Mouse (Mus musculus): ENCODE measurements around the gene Rab44.

Rab44 gene

DNA sequence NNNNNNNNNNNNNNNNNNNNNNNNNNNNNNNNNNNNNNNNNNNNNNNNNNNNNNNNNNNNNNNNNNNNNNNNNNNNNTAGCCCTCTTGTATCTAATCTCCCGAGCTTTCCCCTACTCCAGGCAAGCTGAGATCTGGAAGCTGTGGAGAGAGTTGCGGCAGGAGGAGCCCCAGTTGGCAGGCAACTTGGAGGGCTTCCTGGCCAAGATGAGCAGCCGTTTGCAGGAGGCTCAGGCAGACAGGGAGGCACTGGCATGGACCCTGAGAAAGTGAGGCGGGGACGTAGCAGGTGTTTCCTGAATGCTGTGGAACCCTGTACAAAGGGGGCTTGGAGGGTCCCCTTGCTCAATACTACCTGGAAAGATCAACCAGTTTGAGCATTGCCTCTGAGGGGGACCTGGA lies 21.1 kb downstream of the Rab44 start:
- DNase-seq (ENCODE audit: low spot score) = no peak

DNA sequence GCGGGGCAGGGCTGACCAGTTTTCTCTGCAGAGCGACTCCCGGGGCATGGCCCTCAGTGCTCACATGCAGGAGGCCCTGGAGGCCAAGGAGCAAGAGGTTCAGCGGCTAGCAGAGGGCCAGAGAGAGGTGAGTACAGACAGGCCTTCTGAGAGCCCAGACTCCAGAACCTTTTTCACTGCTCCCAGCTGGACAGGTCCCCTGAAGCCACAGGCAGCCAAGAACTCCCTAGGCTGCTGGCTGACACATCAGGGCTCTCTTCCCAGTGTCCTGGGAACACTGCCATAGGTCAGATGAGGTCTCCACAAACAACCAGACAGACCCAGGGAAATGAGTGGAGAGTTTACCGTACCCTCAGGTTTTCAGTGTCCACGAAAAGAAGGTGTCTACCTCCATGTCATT lies 22.3 kb downstream of the Rab44 start:
- DNase-seq (ENCODE audit: low spot score) = peak; percentile 70

DNA sequence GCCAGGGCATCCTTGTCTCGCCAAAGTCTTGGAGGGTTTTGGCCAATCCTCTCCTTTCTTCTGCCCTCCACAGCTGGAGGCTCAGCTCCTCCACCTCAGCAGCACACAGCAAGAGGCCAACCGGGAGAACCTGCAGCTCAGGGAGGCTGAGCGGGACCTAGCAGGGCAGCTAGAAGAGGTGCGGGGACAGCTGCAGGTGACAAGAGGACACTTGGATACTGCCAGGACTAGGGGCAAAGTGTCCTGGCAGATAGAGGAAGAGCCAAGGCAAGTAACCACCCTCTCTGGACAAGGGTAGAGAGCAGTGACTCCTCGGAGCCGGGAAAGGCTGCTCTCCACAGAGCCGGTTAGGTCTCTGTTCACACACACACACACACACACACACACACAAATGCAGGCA lies 24.0 kb downstream of the Rab44 start:
- no peak for DNase-seq (ENCODE audit: low spot score)

DNA sequence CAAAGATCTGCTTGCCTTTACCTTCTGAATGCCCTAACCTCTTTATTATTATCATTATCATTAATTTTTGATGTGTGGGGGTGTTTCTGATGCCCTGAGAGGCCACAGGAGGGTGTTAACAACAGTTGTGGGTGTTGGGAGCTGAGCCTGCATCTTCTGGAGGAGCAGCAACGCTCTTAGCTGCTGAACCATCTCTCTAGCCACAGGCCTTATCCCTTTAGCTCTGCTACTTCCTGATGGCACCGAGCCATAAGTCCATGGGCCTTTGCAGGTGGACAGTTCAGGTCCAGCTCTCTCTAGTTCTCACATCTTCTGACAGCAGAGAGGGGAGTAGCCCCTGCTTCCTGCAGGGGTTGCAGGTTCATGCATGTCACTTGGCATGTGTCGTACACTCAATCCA lies 27.6 kb downstream of the Rab44 start:
- no peak for DNase-seq (ENCODE audit: low spot score)

DNA sequence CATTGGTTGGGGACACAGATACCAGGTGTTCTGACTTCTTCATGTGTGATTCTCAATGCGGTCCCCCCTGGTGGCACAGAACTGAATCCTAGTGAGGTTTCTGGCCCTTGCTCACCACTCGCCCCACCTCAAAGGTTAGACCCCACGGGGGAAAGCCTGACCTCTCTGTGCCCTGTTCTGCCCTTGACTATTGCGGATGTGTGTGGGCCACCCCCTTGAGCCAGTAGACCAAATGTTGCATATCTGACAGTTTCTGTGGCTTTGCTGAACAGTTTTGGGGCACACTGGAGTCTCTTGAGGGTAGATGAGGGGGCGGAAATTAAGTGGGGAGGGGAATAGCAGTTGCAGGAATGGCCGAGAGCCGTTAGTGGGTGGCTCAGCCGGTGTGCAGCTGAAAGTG lies 29.3 kb downstream of the Rab44 start:
- no peak for DNase-seq (ENCODE audit: low spot score)

DNA sequence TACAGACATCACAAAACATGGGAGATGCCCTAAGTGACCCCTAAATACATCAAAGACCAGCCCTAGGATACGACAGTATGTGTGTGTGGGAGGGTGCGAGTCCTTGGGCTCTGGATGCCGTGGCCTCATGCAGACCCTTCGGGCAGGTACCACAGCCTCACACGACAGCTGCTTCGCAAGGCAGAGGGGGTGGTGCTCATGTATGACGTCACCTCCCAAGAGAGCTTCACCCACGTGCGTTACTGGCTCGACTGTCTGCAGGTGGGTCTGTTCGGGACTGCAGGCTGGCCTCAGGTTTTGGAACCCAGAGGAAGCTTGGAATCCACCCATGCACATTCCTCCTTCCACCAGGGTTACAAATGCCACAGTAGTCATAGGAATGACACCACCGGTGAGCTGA lies 31.2 kb downstream of the Rab44 start:
- no peak for DNase-seq (ENCODE audit: low spot score)

DNA sequence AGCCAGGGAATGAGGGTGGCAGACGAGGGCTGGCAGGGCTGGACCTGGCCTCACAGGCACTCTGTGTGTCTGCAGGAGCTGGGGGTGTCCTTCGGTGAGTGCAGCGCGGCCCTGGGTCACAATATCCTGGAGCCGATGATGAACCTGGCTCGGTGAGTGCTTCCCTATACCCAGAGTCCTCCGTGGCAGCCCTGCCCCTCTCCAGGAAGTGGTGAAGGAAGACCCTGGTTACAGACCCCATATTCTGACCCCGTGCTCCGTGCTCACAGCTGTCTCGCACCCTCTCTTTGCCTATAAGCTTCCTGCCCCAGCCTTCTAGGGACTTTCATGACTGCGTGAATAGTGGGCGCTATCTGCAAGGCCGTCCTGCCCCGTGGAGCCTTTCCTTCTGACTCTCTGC lies 33.3 kb downstream of the Rab44 start:
- DNase-seq (ENCODE audit: low spot score) = no peak

DNA sequence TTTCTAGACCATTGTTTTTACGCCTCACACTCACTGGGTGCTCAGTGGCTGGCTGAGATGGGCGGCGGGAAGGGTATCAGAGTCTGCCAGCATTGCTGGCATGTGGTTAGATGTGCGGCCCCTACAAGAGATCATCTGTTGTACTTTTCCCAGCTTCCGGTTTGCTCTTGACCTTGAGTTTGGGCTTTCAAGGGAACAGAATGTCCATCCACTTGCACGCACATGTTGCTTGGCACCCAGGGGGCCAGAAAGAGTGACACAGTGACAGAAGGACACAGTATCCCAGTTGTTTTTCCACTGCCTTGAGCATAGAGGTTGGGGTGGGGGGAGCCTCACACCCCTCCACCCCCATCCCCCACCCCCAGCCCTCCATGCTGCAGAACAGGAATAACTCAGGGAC lies 33.8 kb downstream of the Rab44 start:
- DNase-seq (ENCODE audit: low spot score) = no peak

DNA sequence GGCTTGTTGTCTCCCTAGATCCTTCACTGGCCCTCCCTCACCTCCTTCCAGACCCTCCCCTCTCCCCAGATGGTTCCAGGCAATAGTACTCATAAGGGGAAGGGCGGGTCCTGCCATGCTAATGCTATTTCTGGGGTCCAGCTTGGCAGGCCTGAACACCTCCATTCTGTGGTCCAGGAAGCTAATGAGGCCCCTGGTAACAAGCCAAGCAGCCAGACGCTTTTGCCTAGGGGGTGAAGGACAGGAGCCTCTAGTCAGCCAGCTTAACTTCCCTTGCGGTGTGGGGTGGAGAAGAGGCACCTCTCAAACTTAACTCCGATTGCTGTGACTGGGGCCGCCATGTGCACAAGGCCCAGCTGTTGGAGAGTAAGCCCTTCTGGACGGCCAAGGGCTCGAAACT lies 35.8 kb downstream of the Rab44 start:
- no peak for DNase-seq (ENCODE audit: low spot score)

DNA sequence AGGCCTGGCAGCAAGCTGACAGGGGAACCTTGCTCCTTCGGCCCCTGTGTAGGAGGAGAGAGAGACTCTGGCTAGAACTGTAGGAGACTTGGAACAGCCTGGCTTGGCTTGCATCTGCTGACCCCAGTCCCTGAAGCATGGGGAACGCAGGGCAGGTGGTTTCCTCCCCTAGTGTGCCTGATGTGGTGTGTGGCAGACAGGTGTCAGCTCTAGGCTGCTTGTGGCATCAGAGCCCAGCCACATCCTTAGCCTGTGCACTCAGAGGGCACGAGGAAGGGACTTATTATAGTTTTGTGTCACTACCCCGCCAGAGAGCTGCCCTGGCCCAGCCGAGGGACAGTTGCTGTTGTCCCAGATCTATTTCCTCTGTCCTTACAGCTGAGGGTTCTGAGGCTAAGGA lies 38.6 kb downstream of the Rab44 start:
- DNase-seq (ENCODE audit: low spot score) = no peak

DNA sequence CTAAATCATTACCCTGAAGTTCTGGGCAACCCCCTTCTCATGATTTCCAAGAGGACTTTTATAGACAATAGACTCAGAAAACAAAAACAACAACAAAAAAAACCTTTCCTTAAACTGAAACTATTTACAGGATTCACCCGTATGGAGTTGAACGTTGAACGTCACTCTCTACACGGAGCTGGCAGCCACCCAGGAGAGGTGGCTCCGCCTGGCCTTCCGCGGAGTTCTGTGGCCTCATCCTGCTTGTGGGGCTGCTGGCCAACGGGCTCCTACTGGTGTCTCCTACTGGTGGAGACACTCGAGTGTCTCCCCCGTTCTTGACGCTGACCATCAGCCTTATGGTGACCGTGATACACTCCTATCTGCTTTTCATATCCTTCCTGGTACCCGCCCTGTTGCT lies 40.3 kb downstream of the Rab44 start:
- no peak for DNase-seq (ENCODE audit: low spot score)

DNA sequence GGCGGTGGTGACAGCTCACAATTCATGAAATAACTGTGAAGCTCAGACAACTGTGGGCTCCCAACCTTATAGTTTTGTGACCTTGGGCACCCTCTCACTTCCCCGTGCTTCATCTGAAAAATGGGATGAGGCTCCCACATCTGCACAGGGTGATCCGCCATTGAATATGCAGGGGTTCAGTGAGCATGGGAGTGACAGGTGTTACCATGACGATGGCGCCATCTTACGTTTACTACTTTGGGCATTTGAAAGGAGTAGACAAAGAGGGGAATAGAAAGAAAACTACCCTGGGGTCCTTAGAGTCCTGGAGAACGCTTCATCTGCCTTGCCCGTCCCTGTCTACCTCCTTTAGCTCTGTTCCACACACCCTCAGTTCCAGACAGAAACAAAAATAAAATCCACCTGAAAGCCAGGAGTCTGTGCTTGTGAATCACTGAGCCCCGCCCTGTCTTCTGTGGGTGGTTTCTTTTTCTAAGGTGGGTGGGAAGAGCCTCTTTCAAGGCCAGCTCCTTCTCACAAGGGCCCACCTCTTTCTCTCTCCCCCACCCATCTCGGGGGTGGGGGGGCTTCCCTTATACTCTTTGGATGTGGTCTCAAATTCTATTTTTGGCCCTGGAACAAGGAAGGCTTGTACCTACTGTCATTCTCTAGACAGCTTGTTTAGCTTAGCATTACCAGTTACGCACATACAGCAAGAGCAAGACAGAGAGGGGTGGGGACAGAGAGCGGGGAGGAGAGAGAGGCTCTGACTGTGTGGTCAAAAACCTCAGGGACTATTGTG lies 41.6 kb downstream of the Rab44 start:
- no peak for DNase-seq (ENCODE audit: low spot score)

DNA sequence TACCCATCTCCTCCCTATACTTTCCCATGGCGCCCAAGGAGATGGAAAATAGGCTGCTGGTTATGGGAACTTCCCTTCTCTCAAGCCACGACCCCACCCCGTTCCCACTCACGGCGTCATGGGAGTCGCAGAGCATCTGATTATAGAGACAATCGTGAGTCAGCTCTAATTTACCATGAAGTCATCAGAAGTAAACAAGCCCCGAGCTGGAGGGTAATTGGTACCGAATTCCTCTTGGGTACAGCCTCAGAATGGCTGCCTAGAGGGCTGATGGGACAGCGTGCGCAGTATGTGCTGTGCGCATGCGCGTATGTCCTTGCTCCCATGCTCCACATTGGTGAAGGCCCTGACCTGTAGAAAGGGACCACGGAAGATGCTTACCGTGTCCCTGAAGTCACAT lies 42.5 kb downstream of the Rab44 start:
- no peak for DNase-seq (ENCODE audit: low spot score)

DNA sequence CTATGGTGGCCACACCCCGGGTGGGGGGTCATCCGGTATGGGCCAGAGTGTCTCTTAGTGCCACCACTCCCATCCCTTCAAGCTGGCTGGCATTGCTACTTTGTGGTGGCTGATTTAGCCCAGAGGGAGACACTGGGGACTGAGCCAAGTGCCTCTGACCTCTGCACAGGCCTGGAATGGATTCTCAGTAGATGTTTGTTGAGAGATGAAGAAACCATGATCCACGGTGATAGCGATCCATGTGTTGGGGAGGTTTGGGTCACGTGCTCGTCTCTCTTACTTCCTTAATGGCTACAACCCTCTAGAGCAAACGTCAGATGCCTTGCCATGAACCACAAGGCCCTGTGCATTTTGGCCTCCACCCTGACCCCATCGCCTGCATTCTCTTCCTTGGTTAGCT lies 42.9 kb downstream of the Rab44 start:
- no peak for DNase-seq (ENCODE audit: low spot score)

DNA sequence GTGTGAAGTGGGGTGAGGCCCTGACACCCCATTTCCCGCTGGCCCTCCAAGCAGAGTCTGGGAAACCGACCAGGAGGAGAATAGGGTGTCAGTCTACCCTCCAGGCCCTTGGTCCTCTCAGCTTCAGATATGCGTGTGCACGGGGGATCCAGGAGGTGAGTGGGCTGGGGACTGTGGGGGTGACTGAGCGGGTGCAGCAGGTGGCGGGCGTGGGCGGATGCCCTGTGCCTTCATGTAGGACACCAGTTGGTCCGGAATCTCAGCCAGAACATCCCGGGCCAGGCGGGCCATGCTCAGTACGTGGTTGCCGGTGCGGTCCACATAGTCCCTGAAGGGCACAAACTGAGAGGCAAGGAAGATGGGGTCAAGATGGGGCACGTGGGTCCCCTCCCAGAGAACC lies 45.0 kb downstream of the Rab44 start:
- no peak for DNase-seq (ENCODE audit: low spot score)

DNA sequence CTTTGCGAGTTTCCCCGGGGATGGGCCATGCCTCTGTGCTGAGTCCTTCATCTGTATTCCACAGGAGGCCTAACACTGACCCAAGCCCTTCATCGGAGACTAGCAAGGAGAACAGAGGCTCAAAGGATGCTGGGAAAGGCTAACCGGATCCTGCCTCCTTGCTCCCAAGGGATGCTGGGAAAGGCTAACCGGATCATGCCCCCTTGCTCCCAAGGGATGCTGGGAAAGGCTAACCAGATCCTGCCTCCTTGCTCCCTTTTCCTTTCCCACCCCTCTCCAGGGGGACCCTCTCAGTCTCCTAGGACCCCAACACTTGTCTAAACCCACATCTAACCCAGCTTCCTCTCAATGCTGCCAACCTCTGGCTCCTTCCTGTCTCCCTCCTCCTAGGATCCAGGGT lies 45.4 kb downstream of the Rab44 start:
- DNase-seq (ENCODE audit: low spot score) = no peak

DNA sequence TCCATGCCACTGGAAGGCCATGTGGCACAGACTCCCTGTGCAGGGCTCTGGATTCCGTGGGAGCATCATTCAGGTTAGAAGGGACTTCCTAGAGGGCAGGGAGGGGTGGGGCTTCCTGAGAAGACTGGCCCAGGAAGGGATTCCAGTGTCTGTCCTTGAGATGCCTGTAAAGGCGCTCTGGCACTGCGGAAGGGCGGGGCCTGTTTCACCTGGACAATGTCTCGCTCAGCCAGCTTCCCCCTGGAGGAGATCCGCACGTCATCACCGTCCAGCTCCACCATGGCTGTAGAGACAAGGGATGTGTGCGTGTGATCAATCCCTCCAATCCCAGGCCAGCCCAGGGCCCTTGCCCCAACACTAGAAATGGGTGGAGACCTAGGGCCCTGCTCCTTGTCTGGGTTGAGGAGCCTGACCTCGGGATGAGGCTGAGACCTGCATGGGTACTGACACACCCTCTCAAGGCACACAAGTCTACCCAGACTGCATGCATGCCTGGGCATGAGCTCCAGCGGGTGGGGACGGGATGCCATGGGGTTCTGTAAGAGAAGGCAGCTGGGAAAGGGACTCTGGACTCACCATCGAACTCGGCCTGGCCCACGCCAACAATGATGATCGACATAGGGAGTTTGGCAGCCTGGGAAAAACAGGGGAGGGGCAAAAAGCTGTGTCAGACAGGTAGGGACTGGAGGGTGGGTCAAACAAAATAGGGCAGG lies 46.0 kb downstream of the Rab44 start:
- DNase-seq (ENCODE audit: low spot score) = no peak

DNA sequence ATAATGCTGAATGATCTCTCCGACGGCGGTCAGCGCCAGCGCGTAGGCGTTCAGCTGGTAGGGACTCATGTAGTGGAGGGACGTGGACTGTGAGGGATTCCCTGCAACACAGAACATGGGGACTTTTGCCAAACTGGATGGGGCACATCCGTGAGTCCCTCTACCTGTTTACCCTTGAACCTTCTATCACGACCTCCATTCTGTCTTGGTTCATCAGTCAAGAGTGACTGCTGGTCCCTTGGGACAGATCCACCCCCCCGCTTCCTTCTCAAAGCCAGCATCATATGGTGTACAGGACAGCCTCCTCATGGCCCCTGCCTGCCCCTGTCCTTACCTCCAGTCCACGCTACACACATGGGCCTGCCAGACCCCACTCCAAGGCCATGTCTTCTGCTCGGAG lies 48.4 kb downstream of the Rab44 start:
- DNase-seq (ENCODE audit: low spot score) = no peak

DNA sequence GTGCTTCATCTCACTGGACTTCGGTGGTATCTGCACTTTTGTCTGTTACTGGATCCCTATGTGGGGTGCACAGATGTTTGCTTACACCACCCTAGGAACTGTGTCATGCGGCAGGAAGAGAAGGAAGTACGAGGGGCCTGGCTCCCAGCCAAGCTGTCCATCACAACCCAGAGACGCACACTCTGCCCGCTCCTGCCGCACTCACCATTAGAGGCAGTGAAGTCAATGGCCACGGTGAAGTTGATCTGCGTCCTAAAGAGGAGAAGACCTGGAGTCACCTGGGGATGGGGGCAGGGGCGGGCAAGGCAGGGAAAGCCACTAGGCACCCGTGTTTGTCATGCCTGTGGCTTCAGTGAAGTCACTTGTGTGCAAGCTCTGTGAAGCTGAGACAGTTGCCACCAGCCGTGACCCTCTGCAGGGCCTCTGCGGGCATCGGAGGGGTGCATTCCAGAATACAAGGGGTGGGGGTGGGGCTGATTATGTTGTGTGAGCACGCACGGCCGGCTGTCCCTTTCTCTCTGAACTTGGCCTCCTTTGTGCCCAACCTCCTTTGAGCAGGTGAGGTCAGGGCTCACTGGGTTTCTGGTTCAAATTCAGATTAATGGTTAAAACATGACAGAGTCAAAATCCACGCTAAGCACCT lies 50.6 kb downstream of the Rab44 start:
- no peak for DNase-seq (ENCODE audit: low spot score)

DNA sequence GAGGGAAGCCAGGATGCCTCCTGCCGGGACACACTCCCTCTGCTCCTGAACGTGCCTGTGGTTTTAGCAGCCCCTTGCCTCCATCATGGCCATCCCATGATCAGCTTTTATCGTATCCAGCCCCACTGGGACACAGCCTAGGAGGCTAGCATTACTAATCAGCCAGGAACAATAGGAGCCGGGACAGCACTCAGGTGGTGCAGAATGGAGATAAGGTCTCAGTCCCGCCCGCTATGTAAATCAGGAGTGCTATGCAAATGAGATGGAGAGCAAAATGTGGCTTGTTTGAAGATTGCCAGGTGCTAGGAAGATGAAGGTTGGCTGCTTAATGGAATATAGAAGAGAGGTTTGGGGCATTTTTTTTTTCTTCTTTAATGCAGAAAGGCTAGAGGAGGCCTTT lies 51.5 kb downstream of the Rab44 start:
- DNase-seq (ENCODE audit: low spot score) = no peak

DNA sequence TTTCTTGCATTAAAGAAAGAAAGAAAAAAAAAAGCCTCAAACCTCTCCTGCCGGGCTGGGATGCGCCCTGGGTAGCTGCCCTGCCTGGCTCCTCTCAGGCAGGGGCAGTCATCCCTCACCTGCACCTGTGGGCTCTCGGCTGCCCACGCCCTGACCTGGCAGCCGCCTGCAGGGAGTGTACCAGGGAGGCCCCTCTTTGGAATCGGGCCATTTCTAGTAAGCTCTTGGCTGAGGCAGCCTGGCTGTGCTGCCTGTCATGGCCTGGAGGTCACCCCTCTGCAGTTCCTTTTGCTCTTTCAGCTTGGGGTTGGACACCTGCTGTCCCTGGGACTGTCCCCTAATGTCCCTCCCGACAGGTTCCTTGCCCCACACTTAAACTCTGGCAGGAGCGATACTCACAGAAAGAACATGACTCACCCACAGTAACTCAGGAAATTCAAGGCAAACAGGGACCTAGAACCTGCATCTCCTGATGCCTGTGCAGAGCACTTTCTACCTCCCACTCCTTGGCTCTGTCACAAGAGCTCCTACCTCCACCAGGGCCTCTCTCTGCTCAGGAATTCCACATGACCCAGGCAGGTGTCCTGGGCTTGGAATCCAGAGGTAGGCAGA lies 52.1 kb downstream of the Rab44 start:
- no peak for DNase-seq (ENCODE audit: low spot score)

DNA sequence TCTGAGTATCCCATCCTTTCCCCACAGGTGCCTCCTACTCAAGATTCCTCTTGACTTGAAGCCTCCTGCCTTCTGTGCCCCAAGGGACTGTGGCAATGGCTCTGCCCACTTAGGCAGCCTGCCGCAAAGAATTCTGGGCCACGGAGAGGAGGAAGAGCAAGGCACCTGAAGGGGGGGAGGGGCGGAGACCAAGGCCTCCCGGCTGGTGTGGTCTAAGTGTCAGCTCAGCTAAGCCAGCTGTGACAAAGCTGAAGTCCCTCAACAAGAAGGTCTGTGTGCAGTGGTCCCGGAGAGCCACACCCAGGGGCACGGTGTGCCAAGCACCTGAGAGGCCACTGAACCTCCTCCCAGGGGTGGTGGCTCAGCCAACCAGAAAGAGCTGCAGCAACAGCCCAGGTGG lies 53.4 kb downstream of the Rab44 start:
- DNase-seq (ENCODE audit: low spot score) = no peak

DNA sequence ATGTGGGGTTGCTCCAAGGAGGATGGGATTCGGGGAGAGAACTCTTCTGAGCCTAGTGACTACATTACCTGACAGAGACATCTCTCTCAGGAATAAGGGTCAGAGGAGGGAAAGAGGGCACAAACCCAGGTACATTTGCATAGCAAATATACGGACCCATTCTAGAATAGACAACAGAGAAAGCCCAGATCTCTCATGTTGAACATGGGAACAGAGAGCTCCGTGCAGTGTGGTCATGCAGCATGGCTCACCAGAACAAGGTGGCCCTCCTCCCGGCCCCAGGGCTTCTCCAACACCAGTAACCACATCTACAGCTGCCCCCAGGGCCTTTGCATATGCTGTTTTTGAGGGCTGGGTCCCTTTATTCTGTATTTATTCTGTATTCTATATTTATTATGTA lies 54.5 kb downstream of the Rab44 start:
- DNase-seq (ENCODE audit: low spot score) = no peak
